Mouse (Mus musculus) heart, embryonic 14.5 days (tissue): Measurements from ENCODE around the gene Coro1a. TPM values are rescaled to one million over a fixed set of nuclear protein-coding genes. Genes with fewer than 3 reads are reported as not detected.

ENCODE experiments used
- ATAC-seq: fragments of 200-750 bp; cut with Nextera tagmentation; 2 replicates; pipeline ENCODE4 v1.8.0; 2017; ENCODE audit warnings: low read depth, moderate TSS enrichment; ENCODE audit not compliant: insufficient number of reproducible peaks, insufficient read depth, low FRiP score
- H3K27ac ChIP-seq, 2 experiments: fragments of 200-500 bp in 1 of 2; fragments of 300-500 bp in 1 of 2; sonication (generic) in 1 of 2; replicated peaks in 1 of 2; 2 replicates each; pipeline ENCODE4 v1.5.1; 2012 to 2014; ENCODE audit warnings: low read depth in 2 of 2, low read length in 2 of 2, control low read depth in 1 of 2, mild to moderate bottlenecking in 1 of 2, mixed read lengths in 1 of 2; ENCODE audit not compliant: control insufficient read depth in 1 of 2, insufficient read depth in 1 of 2
- H3K27me3 ChIP-seq: fragments of 300-500 bp; sonication (generic); 2 replicates; pipeline ENCODE4 v1.6.1; 2014; ENCODE audit warnings: mild to moderate bottlenecking, low read length, control low read depth; ENCODE audit not compliant: control insufficient read depth, insufficient read depth
- H3K36me3 ChIP-seq: fragments of 300-500 bp; sonication (generic); 2 replicates; pipeline ENCODE4 v1.6.1; 2014; ENCODE audit warnings: mild to moderate bottlenecking, control low read depth, low read length, mixed read lengths; ENCODE audit not compliant: control insufficient read depth, insufficient read depth
- H3K4me1 ChIP-seq, 2 experiments: fragments of 200-500 bp in 1 of 2; fragments of 300-500 bp in 1 of 2; sonication (generic) in 1 of 2; 2 replicates each; pipeline ENCODE4 v1.6.1; 2012 to 2014; ENCODE audit warnings: low read length in 2 of 2, control low read depth in 1 of 2, mixed read lengths in 1 of 2; ENCODE audit not compliant: control insufficient read depth in 2 of 2, insufficient read depth in 2 of 2
- H3K4me2 ChIP-seq: fragments of 300-500 bp; sonication (generic); 2 replicates; pipeline ENCODE4 v1.6.1; 2014; ENCODE audit warnings: mild to moderate bottlenecking, low read length
- H3K4me3 ChIP-seq, 2 experiments: fragments of 200-500 bp in 1 of 2; fragments of 300-500 bp in 1 of 2; sonication (generic) in 1 of 2; 2 replicates each; pipeline ENCODE4 v1.5.1; 2012 to 2014; ENCODE audit warnings: low read length in 2 of 2, mild to moderate bottlenecking in 2 of 2, control low read depth in 1 of 2, low read depth in 1 of 2, moderate library complexity in 1 of 2; ENCODE audit not compliant: control insufficient read depth in 1 of 2, insufficient read depth in 1 of 2
- H3K9ac ChIP-seq: fragments of 300-500 bp; sonication (generic); 2 replicates; pipeline ENCODE4 v1.6.1; 2014; ENCODE audit warnings: mild to moderate bottlenecking, low read length
- H3K9me3 ChIP-seq: fragments of 300-500 bp; sonication (generic); 2 replicates; pipeline ENCODE4 v1.6.1; 2016; ENCODE audit warnings: low read length, control low read depth; ENCODE audit not compliant: control insufficient read depth
- WGBS: fragments of 180-500 bp; shearing (Covaris S2); extraction: QIAGEN DNeasy Blood & Tissue Kit; methylation state at CpG from one replicate; pipeline ENCODE4 v1.1.7; 2014; 5-methylcytosine and 5-hydroxymethylcytosine counted together
- polyA plus RNA-seq: library from polyadenylated mRNA; unstranded; fragments of >200 nt; fragmentation: Nextera tagmentation; extraction: Ambion mirVana; gene quantifications from 2 replicates; pipeline ENCODE4 v1.2.1, GENCODE M21; 2014

The Coro1a gene
- polyA plus RNA-seq, 1 experiment from 2014 or later, result 10.2 TPM

DNA sequence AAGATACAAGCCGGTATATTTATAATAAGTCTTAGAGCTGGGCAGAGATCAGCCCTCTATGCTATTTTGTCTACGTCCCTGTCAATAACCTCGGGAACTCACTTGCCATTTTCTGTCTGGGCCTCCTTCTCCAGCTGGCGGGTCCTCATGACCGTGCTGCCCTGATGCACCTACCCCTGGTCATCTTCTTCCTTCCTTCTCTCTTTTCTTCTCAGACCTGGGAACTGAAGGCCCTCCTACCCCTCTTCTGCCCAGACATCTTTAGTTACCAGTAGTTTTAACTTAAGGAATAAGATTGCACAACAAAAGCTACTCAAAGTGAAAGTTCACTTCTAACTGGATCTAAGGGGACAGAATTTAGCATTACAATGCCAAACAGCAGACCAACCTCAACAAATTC is 27.9 kb downstream of the Coro1a start:
- H3K4me2 ChIP-seq, result no peak overlapping the region
- no peaks in the 10 kb centered on the region for H3K9me3 ChIP-seq
- H3K4me3 ChIP-seq, result no peak overlapping the region
- ATAC-seq, result no peak
- H3K9ac ChIP-seq, result no peak overlapping the region
- 84% methylated on average over 5 of the region's 5 CpGs for WGBS
- peaks cover 2 to 11% of the 10 kb centered on the region in 2 experiments; a peak in 3 of 4 replicates for H3K4me1 ChIP-seq
- no peak overlapping the region for H3K27ac ChIP-seq
- no peaks in the 10 kb centered on the region for H3K27me3 ChIP-seq
- peaks cover 7% of the 10 kb centered on the region; the same call in 1 of the 2 replicates for H3K36me3 ChIP-seq

DNA sequence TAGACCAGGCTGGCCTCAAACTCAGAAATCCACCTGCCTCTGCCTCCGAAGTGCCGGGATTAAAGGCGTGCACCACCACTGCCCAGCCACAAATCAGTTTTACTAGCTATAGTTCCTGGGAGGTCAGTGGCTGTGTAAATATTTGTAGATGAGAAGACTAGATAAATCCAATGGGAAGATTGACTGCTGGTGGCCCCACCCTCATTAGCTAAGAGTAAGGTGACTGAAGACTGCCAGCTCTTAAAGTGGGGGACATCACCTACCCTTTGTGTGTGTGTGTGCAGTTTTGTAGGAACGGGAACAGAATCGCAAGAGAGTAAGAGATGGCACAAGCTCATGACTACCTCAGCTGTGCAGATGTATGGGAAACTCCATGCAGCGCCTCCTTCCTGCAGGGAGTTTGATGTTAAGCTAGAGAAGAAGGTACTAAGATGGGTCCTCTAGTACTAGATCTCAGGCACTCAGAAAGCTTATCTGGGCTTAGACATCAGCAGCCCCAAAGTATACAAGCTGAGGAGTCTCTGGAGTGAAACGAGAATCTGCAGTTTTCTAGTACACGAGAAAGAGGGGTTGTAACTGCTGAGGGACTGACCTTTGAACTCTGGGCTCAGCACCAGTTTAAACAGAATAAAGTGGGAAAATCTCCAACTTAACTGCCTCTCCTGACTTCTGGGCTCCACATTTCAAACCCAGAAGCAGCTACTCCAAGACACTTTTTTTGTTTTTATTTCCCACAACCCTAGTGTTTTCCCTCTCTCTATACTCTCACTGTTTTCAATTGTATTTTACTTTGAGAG is 28.8 kb downstream of the Coro1a start:
- Histone ChIP-seq H3K27me3 (no peaks in the 10 kb centered on the region), H3K27ac (no peak overlapping the region), H3K9ac (no peak overlapping the region), H3K4me1 (peaks cover 2 to 11% of the 10 kb centered on the region in 2 experiments; a peak in 3 of 4 replicates), H3K4me3 (no peak overlapping the region), H3K9me3 (no peaks in the 10 kb centered on the region), H3K36me3 (peaks cover 8% of the 10 kb centered on the region; the same call in 1 of the 2 replicates), H3K4me2 (no peak overlapping the region)
- ATAC-seq, result no peak
- WGBS, result 74% methylated on average over 8 of the region's 8 CpGs

DNA sequence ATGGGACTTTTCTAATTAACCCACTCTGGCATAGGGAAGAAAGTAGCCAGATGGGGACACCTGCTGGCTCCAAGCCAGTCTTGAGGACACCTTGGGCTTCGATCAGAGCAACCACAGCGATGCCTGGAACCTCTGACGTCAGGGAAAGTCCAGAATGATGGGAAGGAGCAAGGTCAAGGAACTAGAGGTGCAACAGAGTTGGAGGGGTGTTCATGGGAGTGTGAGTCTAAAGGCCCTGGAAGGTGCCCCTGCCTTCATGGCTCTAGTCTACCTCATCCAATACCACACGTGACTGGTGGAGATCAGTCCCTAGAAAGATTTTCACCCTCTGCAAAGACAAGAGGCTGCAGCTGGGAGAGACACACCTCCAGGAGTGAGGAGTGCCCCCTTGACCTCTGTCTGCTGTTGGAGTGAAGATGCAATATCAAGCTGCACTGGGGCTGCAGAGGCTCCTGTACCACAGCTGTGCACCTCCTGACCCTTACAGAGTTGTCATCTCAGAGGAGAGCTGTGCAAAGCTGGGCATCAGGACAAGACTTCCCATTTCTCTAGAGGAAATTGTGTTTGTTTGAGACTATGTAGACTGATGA is 30.9 kb downstream of the Coro1a start:
- no peak for ATAC-seq
- peak overlapping the region in 1 of 2 experiments; percentile 43; a peak in 1 of 4 replicates for H3K27ac ChIP-seq

DNA sequence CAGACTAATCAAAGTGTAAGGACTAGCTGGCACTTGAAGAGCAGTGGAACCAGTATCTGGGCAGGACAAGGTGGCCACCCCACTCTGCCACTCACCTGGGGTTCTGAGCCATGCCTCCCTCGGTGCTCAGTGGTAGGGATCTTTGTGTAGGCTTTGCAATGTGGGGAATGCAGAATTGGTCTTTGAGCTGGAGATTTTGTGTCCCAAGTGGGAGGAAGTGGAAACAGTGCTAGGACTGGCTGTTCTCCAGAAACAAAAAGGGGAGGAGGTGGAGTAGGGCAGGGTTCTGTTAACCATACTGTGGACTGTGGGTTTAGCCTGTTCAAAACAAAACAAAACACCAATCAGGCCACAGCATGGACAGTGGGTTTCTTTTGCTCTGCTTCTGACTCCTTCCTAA is 31.4 kb downstream of the Coro1a start, which contains the start of gene Sult1a1:
TSS of gene Sult1a1 (minus strand) at position 226 of the 400 bp plus-strand sequence.
- peak within 1 kb of the TSS; percentile 1 for H3K4me2 ChIP-seq

More for the DNA sequence above, 30.9 kb downstream of the Coro1a start:
- Histone ChIP-seq H3K9ac (no peak overlapping the region), H3K4me3 (no peak overlapping the region), H3K4me2 (no peak overlapping the region), H3K27me3 (no peaks in the 10 kb centered on the region), H3K36me3 (peaks cover 23% of the 10 kb centered on the region), H3K4me1 (peaks cover 2 to 11% of the 10 kb centered on the region in 2 experiments; a peak in 3 of 4 replicates), H3K9me3 (no peaks in the 10 kb centered on the region)
- WGBS, result 65% methylated on average over 4 of the region's 4 CpGs

DNA sequence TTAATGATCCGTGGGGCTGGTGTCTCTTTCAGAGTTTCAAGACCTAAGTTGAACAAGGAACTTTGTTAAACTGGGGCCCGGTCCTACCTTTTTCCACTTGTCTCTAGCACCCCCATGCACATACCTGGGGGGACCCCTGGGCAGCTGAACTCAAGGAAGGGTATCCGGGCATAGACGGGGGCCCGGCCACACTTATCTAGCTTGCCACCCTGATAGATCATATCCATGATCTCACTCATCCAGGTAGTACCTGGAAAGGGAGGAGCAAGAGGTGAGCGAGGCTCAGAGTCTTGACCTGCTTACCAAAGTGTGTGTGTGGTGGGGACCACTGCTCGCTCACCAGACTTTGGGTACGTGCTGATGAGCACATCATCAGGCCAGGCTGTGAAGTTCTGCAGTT is 32.5 kb downstream of the Coro1a start:
- H3K4me1 ChIP-seq, result peaks cover 2 to 15% of the 10 kb centered on the region in 2 experiments; a peak in 3 of 4 replicates
- ATAC-seq, result no peak
- no peak overlapping the region for H3K4me3 ChIP-seq
- no peaks in the 10 kb centered on the region for H3K27me3 ChIP-seq
- H3K9ac ChIP-seq, result no peak overlapping the region
- peak overlapping the region; percentile 1; the same call in 1 of the 2 replicates for H3K4me2 ChIP-seq
- 89% methylated on average over 8 of the region's 8 CpGs for WGBS
- peaks cover 30% of the 10 kb centered on the region for H3K36me3 ChIP-seq
- H3K27ac ChIP-seq, result no peak overlapping the region
- H3K9me3 ChIP-seq, result no peaks in the 10 kb centered on the region

More for the DNA sequence above, 31.4 kb downstream of the Coro1a start, which contains the start of gene Sult1a1:
- WGBS, result 37% methylated on average over 1 of the region's 1 CpGs
- ATAC-seq, result no peak
- Histone ChIP-seq H3K27ac (peak within 1 kb of the TSS; percentile 43 to 56), H3K4me3 (no peak within 1 kb of the TSS), H3K27me3 (no peaks in the 10 kb centered on the region), H3K36me3 (peaks cover 29% of the 10 kb centered on the region), H3K9ac (no peak within 1 kb of the TSS), H3K9me3 (no peaks in the 10 kb centered on the region), H3K4me1 (peaks cover 2 to 11% of the 10 kb centered on the region in 2 experiments; a peak in 3 of 4 replicates)

DNA sequence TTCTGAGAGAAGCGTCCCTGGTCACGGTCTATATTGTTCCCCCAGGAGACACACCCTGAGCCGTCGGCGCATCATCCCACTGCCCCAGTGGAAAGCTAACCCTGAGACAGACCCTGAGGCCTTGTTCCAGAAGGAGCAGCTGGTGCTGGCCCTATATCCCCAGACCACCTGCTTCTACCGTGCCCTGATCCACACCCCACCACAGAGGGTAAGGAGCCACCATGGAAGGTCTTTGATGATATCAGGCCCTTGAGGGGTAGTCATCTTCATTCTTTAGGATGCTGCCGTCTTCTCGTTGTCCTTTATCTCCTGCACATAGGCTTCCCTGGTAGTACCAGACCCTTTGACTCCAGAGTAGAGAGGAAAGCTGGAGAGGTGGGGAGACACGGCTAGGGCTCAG is 35.5 kb downstream of the Coro1a start:
- 95% methylated on average over 9 of the region's 9 CpGs for WGBS
- no peak overlapping the region for H3K27ac ChIP-seq
- H3K27me3 ChIP-seq, result no peaks in the 10 kb centered on the region
- H3K9ac ChIP-seq, result no peak overlapping the region
- ATAC-seq, result no peak
- no peak overlapping the region for H3K4me2 ChIP-seq
- H3K9me3 ChIP-seq, result no peaks in the 10 kb centered on the region
- peaks cover 30% of the 10 kb centered on the region for H3K36me3 ChIP-seq
- peaks cover 2 to 15% of the 10 kb centered on the region in 2 experiments; a peak in 3 of 4 replicates for H3K4me1 ChIP-seq
- no peak overlapping the region for H3K4me3 ChIP-seq

DNA sequence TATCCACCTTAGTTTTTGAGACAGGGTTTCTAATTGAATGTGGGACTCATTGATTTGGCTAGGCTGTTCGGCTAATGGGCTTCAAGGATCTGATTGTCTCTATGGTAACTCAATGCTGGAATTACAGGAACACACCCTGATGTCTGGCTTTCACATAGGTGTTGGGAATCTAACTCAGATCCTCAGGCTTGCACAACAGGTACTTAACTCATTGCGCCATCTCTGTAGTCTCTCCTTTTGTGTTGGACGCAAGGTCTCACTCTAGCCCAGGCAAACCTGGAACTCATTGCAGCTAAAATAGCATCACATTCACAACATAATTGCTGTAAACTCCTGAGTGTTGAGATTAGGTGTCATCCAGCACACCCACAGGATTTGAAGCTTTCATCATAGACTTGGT is 37.4 kb downstream of the Coro1a start:
- Histone ChIP-seq H3K9me3 (no peaks in the 10 kb centered on the region), H3K27me3 (no peaks in the 10 kb centered on the region), H3K4me3 (no peak overlapping the region), H3K36me3 (peaks cover 34% of the 10 kb centered on the region), H3K27ac (no peak overlapping the region), H3K4me2 (no peak overlapping the region), H3K4me1 (peaks cover 0 to 4% of the 10 kb centered on the region in 2 experiments; a peak in 2 of 4 replicates), H3K9ac (no peak overlapping the region)
- ATAC-seq, result no peak
- WGBS, result 74% methylated on average over 3 of the region's 3 CpGs
